Mouse (Mus musculus) stomach, postnatal 0 days (tissue): Measurements from ENCODE around the gene Rnf26.

Experiments
- CTCF ChIP-seq: IDR thresholded peaks from 2 replicates; pipeline ENCODE4 v1.5.1; 2016; ENCODE audit warnings: antibody characterized with exemption, low read depth, mild to moderate bottlenecking, moderate library complexity
- EP300 ChIP-seq: optimal IDR thresholded peaks from 2 replicates; pipeline ENCODE3; 2016; ENCODE audit warnings: antibody characterized with exemption

DNA sequence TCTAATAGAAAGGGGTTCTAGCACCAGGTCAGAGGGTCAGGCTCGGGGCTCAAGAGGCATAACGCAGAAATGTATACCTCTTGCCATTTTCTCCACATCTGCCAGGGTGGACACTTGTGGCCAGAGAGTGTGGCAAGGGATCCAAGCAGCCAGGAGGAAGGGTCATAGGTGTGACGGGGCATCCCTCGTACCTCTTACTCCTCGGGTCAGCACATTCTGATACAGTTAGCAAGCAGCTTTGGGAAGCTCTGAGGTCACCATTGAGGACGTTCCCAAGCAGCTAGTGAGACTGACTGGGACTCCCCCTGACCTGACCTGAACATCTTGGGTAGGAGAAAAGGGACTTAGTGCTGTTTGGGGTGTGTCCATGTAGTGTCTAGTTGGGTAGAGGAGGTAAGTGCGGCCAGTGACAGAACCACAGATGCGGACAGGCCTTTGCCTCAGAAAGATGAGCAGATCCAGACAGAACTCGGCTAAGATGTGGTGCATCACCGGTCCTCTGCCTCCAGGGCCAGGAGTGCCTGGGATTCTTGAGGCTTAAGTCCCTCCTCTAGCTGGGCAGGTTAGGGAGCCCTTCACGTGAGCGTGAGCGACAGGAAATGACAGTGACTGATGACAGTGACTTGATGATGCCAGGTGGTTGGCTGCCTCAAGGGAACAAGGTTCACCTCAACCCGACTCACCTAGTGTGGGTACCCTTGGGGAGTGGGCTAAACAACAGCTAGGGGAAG is 43.0 kb downstream of the Rnf26 start:
- no peak for TF ChIP-seq CTCF
- no peak for TF ChIP-seq EP300
